Mouse (Mus musculus) stomach, postnatal 0 days (tissue): ENCODE results near the gene H2-DMa.
"Not testable (repeated sequence)": the region's sequence is repeated elsewhere in the genome, so short reads cannot be mapped to it uniquely, and the experiment has no call there.

Experiments
- CTCF ChIP-seq: IDR thresholded peaks from 2 replicates; pipeline ENCODE4 v1.5.1; 2016; ENCODE audit warnings: antibody characterized with exemption, low read depth, mild to moderate bottlenecking, moderate library complexity
- EP300 ChIP-seq: optimal IDR thresholded peaks from 2 replicates; pipeline ENCODE3; 2016; ENCODE audit warnings: antibody characterized with exemption

- not testable (repeated sequence) for TF ChIP-seq CTCF, EP300
These were observed 24.9 kb downstream of the H2-DMa start for GRCm38 (mm10) chr17:34144221-34144620.
